Mouse (Mus musculus) midbrain, embryonic 11.5 days (tissue): ENCODE results near the gene Olfr543. TPM values are rescaled to one million over a fixed set of nuclear protein-coding genes. Genes with fewer than 3 reads are reported as not detected.

Source experiments
- ATAC-seq: fragments of 200-750 bp; cut with Nextera tagmentation; 2 replicates; pipeline ENCODE4 v1.8.0; 2017; ENCODE audit warnings: moderate TSS enrichment, moderate library complexity; ENCODE audit not compliant: low FRiP score
- DNase-seq: peaks from one replicate; pipeline ENCODE4 v3.0.0; 2015; ENCODE audit warnings: low spot score; ENCODE audit errors: missing footprints
- H3K27ac ChIP-seq: fragments of 300-500 bp; sonication (generic); 2 replicates; pipeline ENCODE4 v1.5.1; 2014; ENCODE audit warnings: low read depth, low read length
- H3K27me3 ChIP-seq: fragments of 300-500 bp; sonication (generic); 2 replicates; pipeline ENCODE4 v1.6.1; 2014; ENCODE audit warnings: mild to moderate bottlenecking, low read length, moderate library complexity, mixed read lengths; ENCODE audit not compliant: control insufficient read depth, insufficient read depth
- H3K36me3 ChIP-seq: fragments of 300-500 bp; sonication (generic); 2 replicates; pipeline ENCODE4 v1.6.1; 2014; ENCODE audit warnings: mild to moderate bottlenecking, low read length, moderate library complexity, mixed read lengths; ENCODE audit not compliant: control insufficient read depth, insufficient read depth
- H3K4me1 ChIP-seq: fragments of 300-500 bp; sonication (generic); 2 replicates; pipeline ENCODE4 v1.6.1; 2014; ENCODE audit warnings: low read length; ENCODE audit not compliant: control insufficient read depth, insufficient read depth
- H3K4me2 ChIP-seq: fragments of 300-500 bp; sonication (generic); 2 replicates; pipeline ENCODE4 v1.6.1; 2014; ENCODE audit warnings: mild to moderate bottlenecking, moderate library complexity
- H3K4me3 ChIP-seq: fragments of 300-500 bp; sonication (generic); 2 replicates; pipeline ENCODE4 v1.5.1; 2014; ENCODE audit warnings: low read depth, low read length
- H3K9ac ChIP-seq: fragments of 300-500 bp; sonication (generic); 2 replicates; pipeline ENCODE4 v1.6.1; 2014; ENCODE audit warnings: low read length
- H3K9me3 ChIP-seq: fragments of 300-500 bp; sonication (generic); 2 replicates; pipeline ENCODE4 v1.6.1; 2016; ENCODE audit warnings: low read length; ENCODE audit not compliant: control insufficient read depth
- WGBS: fragments of 180-500 bp; shearing (Covaris S2); extraction: QIAGEN DNeasy Blood & Tissue Kit; methylation state at CpG from one replicate; pipeline ENCODE4 v1.1.7; 2014; 5-methylcytosine and 5-hydroxymethylcytosine counted together
- polyA plus RNA-seq: library from polyadenylated mRNA; unstranded; fragments of >200 nt; fragmentation: Nextera tagmentation; extraction: Ambion mirVana; gene quantifications from 2 replicates; pipeline ENCODE4 v1.2.1, GENCODE M21; 2014

Olfr543 gene
- polyA plus RNA-seq, 1 experiment from 2014 or later, result 0.25 TPM

DNA sequence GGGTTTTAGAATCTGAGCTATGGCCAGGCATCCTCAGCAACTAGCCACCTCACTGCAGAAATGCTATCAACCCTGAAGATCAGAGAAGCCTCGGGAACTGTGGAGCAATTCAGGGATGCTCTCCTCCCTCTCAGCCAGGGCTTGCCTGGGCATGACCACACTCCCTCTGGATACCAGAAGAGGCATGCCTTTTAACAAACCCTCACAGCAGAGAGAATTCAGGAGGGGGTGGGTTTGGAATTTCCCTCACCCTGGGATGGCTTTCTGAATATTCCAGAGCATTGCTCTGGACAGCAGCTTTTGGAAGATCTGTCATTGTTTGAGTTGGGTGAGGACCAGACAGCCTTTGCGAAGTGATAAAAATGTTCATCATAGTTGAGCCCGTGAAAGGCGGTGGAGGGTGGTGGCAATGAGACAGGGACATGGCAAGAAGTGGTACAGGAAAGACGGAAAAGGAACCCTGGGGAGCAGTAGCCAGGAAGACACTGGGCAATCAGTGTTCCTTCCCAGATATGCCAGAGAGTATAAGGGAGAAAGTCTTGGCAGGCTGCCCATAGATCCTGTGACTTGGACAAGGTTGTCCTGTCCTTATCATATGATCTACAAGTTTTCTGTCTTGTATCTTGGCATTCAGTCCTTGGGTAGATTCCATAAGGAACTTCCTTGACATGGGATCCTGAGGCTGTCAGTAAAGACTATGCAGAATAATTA lies 2.0 kb downstream of the Olfr543 start:
- Histone ChIP-seq H3K9ac (no peak overlapping the region), H3K27ac (no peak overlapping the region), H3K4me2 (no peak overlapping the region), H3K4me1 (no peaks in the 10 kb centered on the region), H3K9me3 (no peaks in the 10 kb centered on the region), H3K4me3 (no peak overlapping the region), H3K27me3 (no peaks in the 10 kb centered on the region), H3K36me3 (no peaks in the 10 kb centered on the region)
- DNase-seq (no peak), ATAC-seq (no peak)
- WGBS, result 82% methylated on average over 5 of the region's 5 CpGs

DNA sequence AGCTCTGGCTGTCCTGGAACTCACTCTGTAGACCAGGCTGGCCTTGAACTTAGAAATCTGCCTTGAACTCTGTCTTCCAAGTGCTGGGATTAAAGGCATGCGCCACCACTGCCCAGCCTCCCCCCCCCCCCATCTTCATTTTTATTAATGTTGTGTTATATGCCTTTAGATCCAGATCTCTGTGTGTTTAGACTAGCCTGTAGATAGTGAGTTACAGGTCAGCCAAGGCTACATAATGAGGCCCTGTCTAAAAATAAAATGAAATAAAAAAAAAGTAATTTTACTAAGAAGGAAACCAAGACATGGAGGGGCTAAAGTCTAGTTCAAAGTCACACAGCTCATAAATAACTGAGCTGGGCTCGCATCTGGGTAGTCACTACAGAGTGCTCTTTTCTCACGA lies 2.6 kb downstream of the Olfr543 start:
- Histone ChIP-seq H3K36me3 (no peaks in the 10 kb centered on the region), H3K27me3 (no peaks in the 10 kb centered on the region), H3K9me3 (no peaks in the 10 kb centered on the region), H3K4me1 (no peaks in the 10 kb centered on the region), H3K27ac (no peak overlapping the region), H3K9ac (no peak overlapping the region), H3K4me2 (no peak overlapping the region), H3K4me3 (no peak overlapping the region)
- DNase-seq (no peak), ATAC-seq (no peak)
- WGBS, result 78% methylated on average over 3 of the region's 3 CpGs

DNA sequence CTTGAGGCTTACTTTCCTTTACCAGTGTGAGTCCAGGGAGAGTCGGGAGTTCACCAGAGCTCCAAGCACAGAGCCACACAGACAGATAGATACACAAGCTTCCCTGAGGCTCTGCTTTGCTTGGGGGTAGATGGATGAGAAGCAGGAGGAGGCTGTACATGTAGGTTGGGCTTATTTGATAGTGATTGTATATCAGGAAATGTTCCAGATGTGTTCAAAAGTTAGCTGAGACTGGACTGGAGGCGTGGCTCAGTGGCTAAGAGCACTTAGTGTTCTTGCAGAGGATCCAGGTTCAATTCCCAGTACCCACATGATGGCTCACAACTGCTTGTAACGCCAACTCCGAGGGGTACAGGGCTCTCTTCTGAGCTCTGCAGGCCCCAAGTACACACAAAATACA lies 3.1 kb downstream of the Olfr543 start:
- 91% methylated on average over 4 of the region's 4 CpGs for WGBS
- ATAC-seq, result no peak
- Histone ChIP-seq H3K9ac (no peak overlapping the region), H3K27ac (no peak overlapping the region), H3K36me3 (no peaks in the 10 kb centered on the region), H3K27me3 (no peaks in the 10 kb centered on the region), H3K4me3 (no peak overlapping the region), H3K9me3 (no peaks in the 10 kb centered on the region), H3K4me2 (no peak overlapping the region), H3K4me1 (no peaks in the 10 kb centered on the region)
- DNase-seq, result no peak

DNA sequence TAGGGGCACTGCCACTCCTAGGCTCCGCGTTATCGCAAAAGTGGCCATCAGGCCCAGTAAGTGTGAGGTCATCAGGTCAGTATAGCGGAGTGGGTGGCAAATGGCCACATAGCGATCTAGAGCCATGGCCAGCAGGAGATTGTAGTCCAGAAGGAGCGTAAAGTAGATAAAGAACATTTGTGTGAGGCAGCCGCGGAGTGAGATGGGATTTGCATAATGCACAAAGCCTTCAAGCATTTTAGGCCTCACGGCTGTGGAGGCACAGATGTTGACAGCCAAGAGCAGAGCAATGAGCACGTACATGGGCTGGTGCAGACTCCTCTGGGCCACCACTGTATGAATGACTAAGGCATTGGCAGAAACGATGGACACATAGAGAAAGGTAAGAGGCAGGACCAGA lies 4.1 kb downstream of the Olfr543 start:
- Histone ChIP-seq H3K27ac (no peak overlapping the region), H3K4me1 (no peaks in the 10 kb centered on the region), H3K36me3 (no peaks in the 10 kb centered on the region), H3K27me3 (no peaks in the 10 kb centered on the region), H3K4me2 (no peak overlapping the region), H3K9ac (no peak overlapping the region), H3K4me3 (no peak overlapping the region), H3K9me3 (no peaks in the 10 kb centered on the region)
- DNase-seq (no peak), ATAC-seq (peak; percentile 55)
- 74% methylated on average over 11 of the region's 11 CpGs for WGBS

DNA sequence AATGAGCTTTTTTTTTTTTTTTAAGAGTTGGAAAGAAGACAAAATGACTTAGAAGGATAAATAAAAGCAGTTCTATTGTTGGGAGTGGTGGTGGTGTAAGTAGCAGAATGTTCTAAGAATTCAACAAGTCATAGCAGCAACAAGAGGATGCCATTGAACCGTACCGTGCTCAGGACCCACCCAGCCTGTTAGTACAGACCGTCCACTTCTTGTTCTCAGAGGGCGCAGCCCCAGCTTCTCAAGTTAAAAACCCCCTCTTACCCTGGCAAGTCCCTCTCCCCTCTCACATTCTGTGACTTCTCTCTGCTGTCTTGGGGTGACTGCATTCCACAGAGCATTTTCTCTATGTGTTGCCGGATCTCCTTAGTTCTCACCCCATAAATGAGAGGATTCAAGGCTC lies 4.9 kb downstream of the Olfr543 start:
- no peak overlapping the region for H3K4me3 ChIP-seq
- ATAC-seq (no peak), DNase-seq (no peak)
- no peak overlapping the region for H3K9ac ChIP-seq
- no peaks in the 10 kb centered on the region for H3K36me3 ChIP-seq
- no peak overlapping the region for H3K27ac ChIP-seq
- no peak overlapping the region for H3K4me2 ChIP-seq
- H3K9me3 ChIP-seq, result no peaks in the 10 kb centered on the region
- no peaks in the 10 kb centered on the region for H3K4me1 ChIP-seq
- 93% methylated on average over 5 of the region's 5 CpGs for WGBS
- H3K27me3 ChIP-seq, result no peaks in the 10 kb centered on the region

DNA sequence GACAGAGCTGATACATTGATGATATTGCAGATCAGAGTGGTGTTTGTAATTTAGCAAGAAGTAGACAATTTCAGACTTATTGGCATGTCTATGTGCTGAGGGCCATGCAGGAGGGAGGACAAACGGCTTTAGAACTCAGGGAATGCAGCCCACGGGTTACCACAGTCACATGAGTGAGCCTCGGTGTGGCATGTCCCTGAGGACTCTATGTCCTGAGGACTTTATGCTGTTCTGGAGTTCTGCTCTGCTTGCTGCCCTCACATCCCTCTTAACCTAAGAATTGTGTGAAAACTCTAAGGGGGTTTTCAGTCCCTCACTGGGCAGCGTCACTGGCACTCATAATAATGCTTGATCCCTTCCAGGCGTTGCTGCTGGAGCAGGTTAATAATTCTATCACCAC lies 8.8 kb downstream of the Olfr543 start:
- ATAC-seq (no peak), DNase-seq (no peak)
- H3K9me3 ChIP-seq, result no peaks in the 10 kb centered on the region
- WGBS, result 75% methylated on average over 5 of the region's 5 CpGs
- H3K36me3 ChIP-seq, result peaks cover 7% of the 10 kb centered on the region
- no peak overlapping the region for H3K4me2 ChIP-seq
- H3K27me3 ChIP-seq, result no peaks in the 10 kb centered on the region
- no peaks in the 10 kb centered on the region for H3K4me1 ChIP-seq
- no peak overlapping the region for H3K9ac ChIP-seq
- no peak overlapping the region for H3K27ac ChIP-seq
- H3K4me3 ChIP-seq, result no peak overlapping the region

DNA sequence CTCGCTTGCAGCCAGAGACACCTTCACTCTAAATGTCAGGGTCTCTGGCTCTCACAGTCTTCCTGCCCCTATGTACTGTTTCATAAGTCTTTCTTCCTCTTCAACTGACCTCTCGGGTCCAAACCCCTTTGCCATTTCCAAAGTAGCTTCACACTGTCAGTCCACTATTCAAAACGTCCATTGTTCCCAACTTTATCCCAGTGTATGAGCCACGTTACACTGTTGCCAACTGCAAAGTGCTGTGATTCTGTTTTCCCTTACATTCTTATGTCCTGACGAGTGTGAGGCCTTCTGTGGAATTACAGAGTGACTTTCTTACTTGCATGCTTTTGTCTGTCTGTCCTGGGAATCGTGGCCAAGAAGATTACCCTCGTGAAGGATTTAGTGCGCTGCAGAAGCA lies 13.9 kb downstream of the Olfr543 start:
- Histone ChIP-seq H3K4me3 (no peak overlapping the region), H3K4me2 (no peak overlapping the region), H3K9me3 (no peaks in the 10 kb centered on the region), H3K27ac (no peak overlapping the region), H3K27me3 (no peaks in the 10 kb centered on the region), H3K4me1 (no peaks in the 10 kb centered on the region), H3K9ac (no peak overlapping the region), H3K36me3 (peaks cover 31% of the 10 kb centered on the region)
- DNase-seq (no peak), ATAC-seq (no peak)
- WGBS, result 90% methylated on average over 8 of the region's 8 CpGs

DNA sequence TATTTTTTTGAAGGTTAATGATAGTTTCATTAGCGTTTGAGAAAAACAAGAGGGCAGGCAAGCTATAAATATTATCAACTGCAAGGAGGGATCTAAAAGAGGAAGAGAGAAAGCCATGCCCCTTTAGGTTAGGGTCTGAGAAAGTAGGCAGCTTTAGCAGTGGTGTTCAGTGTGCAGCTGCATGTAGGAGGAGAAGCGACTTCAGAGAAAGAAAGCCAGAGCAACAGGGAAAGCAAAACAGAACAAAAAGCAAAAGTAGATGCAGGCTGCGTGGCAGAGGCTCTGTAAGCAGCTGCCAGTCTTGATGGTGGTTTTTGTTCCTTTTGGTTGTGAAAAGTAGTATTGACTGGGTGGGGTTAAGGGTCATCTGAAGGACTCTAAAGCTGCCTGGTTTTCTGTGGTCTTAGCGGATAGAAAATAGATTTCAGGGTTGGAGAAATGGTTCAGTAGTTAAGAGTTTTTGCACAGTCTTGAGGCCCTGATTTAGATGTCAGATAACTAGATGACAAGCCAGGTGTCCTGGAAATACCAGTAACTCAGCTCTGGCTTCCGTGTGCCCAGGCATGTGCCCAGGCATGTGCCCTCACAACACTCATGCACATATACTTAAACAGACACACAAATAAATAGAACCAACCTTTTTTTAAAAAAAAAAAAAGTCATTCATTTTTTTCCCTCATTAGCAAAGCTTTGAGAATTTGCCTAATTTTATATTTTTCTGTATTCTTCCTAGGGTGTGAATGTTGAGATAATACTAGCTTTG lies 22.7 kb downstream of the Olfr543 start:
- DNase-seq (no peak), ATAC-seq (no peak)
- Histone ChIP-seq H3K9me3 (no peaks in the 10 kb centered on the region), H3K36me3 (peaks cover 40% of the 10 kb centered on the region), H3K9ac (no peak overlapping the region), H3K4me3 (no peak overlapping the region), H3K27me3 (no peaks in the 10 kb centered on the region), H3K4me2 (no peak overlapping the region), H3K4me1 (no peaks in the 10 kb centered on the region), H3K27ac (no peak overlapping the region)
- 79% methylated on average over 5 of the region's 5 CpGs for WGBS

DNA sequence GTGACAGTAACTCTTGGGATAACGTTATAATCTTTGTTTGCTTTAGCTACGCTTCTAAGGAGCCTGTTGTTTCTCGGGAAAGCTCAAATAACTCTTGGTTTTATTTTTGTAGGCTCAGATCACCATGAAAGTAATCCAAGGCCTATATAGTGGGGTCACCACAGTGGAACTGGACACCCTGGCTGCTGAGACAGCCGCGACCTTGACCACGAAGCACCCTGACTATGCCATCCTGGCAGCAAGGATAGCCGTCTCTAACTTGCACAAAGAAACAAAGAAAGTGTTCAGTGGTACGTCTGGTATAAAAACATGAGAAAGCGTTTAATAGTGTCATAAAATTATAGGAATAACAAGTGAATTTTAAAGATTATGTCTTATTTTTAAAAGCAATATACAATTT lies 35.0 kb downstream of the Olfr543 start:
- no peaks in the 10 kb centered on the region for H3K9me3 ChIP-seq
- 95% methylated on average over 9 of the region's 9 CpGs for WGBS
- ATAC-seq (no peak), DNase-seq (no peak)
- no peaks in the 10 kb centered on the region for H3K27me3 ChIP-seq
- peaks cover 22% of the 10 kb centered on the region for H3K36me3 ChIP-seq
- no peak overlapping the region for H3K27ac ChIP-seq
- H3K9ac ChIP-seq, result no peak overlapping the region
- peaks cover 15% of the 10 kb centered on the region; the same call in 1 of the 2 replicates for H3K4me1 ChIP-seq
- no peak overlapping the region for H3K4me3 ChIP-seq
- no peak overlapping the region for H3K4me2 ChIP-seq
